Mouse (Mus musculus): ENCODE measurements around the gene Insig1.

Gene Insig1

DNA sequence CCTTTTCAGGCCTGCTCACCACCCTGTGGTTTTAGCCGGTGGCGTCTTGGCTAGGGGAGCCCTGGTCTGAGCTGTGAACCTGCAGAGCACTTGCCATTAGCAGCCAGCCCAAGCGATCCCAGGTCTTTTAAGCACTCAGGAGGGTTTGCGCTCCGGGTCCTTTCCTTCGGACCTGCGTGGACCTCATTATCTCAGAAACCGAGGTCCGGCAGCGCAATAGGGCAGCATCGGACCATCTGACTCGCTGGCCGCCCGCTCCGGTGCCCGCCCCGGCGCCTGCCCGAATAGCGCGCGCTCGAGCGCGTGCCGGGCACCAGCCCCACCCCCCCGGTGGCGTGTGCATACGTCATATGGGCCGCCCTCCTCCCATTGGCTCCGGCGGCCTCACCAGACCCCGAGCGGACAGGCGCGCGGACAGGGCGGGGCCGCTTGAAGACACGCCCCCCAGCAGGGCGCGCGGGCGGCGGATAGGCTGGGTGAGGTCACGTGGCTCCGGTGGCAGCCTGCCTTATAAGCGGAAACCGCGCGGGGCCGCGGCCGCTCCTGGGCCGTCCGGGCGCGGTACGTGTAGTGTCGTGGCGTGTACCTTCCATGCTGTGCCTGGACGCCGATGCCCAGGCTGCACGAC lies at the start of gene Insig1:
Gene Insig1 (plus strand): TSS at position 536 of the 628 bp plus-strand sequence.
- DNase-seq = peak; percentile 98

- no peak for DNase-seq
Measured at GRCm38 (mm10) chr5:28023452-28023851, 47.7 kb upstream of the Insig1 start.

DNA sequence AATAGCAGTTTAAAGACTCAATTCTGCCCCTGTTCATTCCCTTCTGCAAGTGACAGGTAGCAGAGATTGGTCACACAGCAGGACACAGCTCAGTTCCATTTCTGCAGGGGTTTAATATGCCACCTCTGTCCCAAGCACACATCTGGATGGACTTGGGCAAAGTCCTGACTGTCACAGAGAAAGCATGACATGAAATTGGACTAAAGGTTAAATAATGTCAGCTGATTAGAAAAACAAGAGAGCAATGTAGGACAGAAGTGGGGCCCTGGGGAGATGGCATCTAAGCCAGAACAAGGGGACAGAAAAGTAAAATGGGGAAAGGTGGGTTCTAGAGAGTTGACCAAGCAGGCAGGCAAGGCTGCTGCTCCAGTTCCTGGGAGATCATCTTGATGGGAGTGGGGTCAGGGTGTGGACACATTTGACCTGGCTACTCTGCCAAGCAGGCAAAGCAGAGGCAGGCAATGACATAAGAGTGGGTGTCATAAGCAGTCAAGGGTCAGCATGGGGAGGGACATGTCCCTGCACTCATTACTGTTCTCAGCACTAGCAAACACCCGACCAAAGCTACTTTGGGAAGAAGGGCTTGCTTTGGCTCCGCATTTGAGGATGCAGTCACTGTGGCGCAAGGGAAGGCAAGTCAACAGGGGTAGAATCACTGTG lies 39.5 kb upstream of the Insig1 start:
- DNase-seq = no peak

- DNase-seq = no peak
Measured at GRCm38 (mm10) chr5:28032866-28033265, 38.3 kb upstream of the Insig1 start.

- no peak for DNase-seq
Measured at GRCm38 (mm10) chr5:28033281-28033680, 37.9 kb upstream of the Insig1 start.

- no peak for DNase-seq
Measured at GRCm38 (mm10) chr5:28033826-28034225, 37.3 kb upstream of the Insig1 start.

DNA sequence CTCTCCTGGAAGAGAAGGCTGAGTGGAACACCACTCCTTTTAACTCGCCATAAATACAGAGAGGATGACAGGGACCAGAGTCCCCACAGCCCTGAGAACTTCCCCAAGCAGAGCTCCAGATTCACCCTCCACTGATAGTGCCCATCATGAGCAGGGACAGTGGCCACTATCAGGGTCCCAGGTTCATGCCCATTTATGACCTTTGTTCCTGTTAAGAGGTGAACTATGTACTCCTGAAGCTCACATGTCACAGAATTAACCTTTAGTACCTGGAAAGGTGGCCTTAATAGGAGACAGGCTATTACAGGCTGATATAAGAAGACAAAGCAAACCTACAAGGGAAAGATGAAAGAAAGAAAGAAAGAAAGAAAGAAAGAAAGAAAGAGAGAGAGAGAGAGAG lies 35.2 kb upstream of the Insig1 start:
- DNase-seq = no peak

DNA sequence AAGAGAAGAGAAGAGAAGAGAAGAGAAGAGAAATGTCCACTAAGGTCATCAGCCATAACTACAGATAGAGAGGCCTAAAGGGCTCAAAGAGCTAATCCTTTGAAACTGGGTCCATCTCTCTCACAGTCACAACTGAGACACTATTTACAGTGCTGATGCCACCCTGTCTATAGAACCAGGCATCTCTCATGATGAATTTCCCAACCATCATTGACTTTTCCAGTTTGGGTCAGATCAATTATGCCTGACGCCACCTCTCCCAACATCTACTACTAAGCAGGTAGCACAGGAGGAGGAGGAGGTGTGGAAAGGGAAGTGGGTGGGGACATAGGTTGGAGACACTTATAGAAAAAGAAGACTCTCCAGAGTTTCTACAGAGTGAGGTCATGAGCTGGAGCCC lies 34.6 kb upstream of the Insig1 start:
- DNase-seq = no peak

GRCm38 (mm10) chr5:28037172-28037591 lies 34.0 kb upstream of the Insig1 start:
- DNase-seq = no peak

DNA sequence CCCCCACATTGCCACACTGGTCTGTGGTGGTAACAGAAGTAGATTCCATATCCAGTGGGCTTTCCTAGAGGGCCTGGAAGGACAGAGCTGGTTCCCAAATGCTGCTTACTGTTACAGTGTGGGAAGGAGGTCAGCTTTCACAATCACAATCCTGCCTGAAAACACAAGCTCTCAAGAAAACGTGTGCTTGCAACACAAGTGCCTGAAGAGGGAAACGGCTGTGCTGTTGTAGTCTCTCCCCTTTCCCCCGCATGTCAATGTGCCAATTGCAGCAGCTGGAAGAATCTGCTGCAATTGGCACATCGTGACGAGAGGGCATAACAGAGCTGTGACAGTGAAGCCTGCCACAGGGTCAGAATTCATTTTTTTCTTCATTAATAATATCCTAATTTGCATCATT lies 33.5 kb upstream of the Insig1 start:
- no peak for DNase-seq

- peak; percentile 27 for DNase-seq
Measured at GRCm38 (mm10) chr5:28038115-28038514, 33.0 kb upstream of the Insig1 start.

DNA sequence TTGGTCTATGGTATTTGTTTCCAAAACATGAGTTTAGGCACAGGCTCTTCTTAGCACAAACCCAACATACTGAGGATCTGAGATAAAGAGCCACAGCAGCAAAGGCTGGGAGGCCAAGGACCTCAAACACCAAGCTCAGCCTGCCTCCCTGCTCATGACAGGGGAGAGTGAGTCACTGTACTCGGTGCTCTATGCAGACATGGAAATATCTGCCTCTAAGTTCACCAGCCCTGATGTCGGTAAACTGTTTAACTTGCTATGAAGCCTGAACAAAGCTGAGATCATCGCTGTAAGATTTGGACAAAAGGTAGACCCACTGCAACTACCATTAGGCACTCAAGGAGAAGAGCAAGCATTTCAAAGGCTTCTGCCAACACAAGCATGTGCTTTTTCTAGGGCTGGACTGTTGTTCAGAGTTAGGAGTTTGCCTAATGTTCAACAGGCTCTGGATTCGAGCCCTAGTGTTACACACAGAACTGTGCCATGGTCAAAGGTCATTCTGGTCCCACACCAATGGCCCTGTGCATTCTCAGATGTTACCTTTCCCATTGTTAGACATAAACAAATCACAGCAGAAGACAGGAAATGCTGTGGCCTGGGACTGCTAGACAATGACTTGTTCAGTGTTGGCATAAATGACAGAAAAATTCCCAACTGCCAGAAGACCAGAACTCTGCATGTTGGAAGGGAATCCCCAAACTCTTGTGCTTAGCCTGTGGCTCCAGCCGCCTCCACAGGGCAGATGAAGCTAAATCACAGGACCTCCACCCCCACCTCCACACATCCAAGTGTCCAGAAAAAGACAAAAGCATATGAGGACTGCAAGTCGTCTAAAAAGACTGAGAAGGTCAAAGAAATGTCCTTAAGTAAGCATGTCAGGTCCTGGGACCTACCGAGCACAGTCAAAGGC lies 31.2 kb upstream of the Insig1 start:
- no peak for DNase-seq

DNA sequence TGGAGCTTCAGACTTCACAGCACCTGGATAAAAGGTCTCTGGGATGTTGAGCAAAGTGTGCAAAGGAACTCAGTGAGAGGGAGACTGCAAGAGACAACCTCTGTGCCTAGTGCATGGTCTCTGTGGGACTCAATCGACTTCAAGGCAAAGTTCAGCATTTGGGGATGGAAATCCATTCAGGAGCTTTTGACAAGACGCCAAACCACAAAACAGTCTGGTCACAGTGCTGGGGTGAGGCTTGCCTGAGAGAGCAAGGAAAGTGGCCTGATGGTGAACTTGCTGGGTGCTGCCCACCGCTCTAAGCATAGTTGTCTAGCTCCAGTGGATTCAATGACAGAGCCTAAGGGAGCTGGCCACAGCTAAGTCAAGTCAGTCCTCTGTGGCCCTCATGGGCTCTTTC lies 30.4 kb upstream of the Insig1 start:
- no peak for DNase-seq

GRCm38 (mm10) chr5:28042021-28042420 lies 29.1 kb upstream of the Insig1 start:
- DNase-seq = no peak

- DNase-seq = peak; percentile 59
Measured at GRCm38 (mm10) chr5:28042779-28043178, 28.4 kb upstream of the Insig1 start.

- DNase-seq = no peak
Measured at GRCm38 (mm10) chr5:28043386-28043785, 27.8 kb upstream of the Insig1 start.

GRCm38 (mm10) chr5:28046966-28047365 lies 24.2 kb upstream of the Insig1 start:
- DNase-seq = no peak

GRCm38 (mm10) chr5:28047961-28048360 lies 23.2 kb upstream of the Insig1 start:
- no peak for DNase-seq

DNA sequence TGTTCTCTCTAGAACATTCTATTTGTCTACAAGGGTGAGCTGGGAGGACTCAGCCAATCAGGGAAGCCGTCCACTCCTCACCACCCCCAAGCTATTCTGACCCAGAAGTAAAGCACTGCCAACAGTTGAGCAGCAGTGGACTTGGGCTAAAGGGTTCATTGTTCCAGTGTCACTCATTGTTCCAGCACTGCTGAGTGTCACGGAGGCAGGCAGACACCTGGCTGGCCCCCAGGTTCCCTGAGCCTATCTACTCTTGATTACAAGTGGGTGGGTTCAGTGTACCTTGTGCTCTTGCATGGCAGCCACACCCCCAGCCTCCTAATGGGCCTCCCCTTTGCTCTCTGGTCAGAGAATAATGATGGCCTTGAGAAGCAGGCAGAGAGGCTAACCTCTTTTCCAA lies 15.7 kb upstream of the Insig1 start:
- DNase-seq = peak; percentile 11

DNA sequence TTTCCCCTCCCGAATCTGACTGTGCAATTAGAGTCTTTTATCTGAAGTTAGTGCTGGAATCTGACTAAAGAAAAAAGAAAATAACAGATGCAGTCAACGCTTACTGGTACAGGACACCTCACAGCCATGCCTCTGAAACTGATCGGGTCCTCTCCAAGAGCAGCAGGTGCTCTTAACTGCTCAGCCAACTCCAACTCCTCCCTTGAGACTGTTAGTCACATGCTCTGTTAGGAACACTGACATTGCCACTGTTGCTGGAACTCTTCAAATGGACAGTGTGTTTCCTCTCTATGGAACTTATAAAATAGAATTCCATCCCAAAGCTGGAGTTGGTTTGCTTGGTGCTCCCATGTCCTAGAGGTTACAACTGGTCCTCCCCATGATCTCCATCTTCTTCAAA lies 14.3 kb upstream of the Insig1 start:
- DNase-seq = no peak

DNA sequence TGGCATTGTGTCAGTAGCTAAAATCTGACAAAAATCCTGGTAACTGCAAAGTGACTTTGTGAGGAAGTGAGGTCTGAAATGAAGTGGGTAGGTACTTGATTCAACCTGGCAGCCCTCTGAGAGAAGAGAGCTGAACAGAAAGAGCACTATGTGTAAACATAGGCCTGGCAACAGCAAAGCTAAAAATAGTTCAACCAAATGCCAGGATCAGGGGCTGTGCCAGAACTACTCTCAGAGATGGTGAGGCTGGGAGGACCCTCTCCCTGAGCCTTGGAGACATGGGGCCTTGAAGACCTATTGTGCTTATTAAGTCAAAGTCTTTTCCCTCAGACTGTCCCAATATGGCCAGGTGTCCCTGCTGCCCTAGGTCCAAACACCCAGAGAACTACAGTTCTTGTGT lies 10.7 kb upstream of the Insig1 start:
- DNase-seq = no peak

DNA sequence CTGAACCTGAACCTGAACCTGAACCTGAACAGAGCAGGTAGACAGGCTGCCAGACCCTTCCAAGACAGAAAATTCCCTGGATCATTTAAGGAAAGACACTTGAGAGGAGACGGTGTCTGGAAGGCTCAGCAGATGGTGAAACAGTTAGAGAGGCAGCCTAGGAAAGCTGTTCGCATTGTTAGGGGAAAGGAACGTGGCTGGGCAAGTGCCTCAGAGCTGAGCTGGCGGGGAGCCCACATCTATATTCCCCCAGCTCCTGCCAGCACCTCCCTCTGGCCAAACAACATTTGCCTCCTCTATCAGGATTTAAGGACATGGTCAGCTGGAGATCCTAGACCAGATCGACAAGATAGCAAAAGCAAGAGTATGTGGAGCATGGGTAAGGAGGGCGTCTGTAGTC lies 10.2 kb upstream of the Insig1 start:
- no peak for DNase-seq

- no peak for DNase-seq
Measured at GRCm38 (mm10) chr5:28063989-28064624, 7.1 kb upstream of the Insig1 start.

All from liver (tissue).